Mouse (Mus musculus) ES-CJ7 (cell line): ENCODE results near the gene Kdm2b.
"Not testable (repeated sequence)": the region's sequence is repeated elsewhere in the genome, so short reads cannot be mapped to it uniquely, and the experiment has no call there.

Experiments used
- DNase-seq: peaks from one replicate; pipeline ENCODE4 v3.0.0; 2011; ENCODE audit warnings: low read depth, low spot score

Kdm2b gene

DNA sequence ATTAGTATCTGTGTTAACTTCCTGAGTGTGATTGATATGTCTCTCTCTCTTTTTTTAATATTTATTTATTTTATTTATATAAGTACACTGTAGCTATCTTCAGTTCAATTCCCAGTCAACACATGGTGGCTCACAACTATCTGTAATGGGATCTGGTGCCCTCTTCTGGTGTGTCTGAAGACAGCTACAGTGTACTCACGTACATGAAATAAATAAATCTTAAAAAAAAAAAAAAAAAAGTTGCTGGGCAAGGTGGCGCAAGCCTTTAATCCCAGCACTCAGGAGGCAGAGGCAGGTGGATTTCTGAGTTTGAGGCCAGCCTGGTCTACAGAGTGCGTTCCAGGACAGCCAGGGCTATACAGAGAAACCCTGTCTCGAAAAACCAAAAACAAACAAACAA lies 14.9 kb downstream of the Kdm2b start:
- DNase-seq = not testable (repeated sequence)

DNA sequence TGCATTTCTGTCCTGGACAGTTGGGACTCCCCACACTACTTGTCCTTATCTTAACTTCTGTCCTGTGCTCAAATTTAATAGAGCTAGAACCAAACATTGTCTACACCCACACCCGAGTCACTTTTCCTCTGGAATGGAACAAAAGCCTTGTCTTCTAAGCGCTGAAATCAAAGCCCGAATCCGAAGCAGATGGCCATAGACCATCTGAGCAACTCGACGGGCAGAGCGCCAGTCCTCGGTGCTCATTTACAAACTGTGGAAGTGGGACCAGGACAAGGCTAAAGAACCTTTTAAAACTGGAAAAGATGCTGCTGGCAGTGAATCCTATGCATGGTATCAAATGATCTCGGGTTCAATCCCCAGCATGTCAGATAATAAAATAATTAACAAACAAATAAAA lies 17.5 kb downstream of the Kdm2b start:
- no peak for DNase-seq

DNA sequence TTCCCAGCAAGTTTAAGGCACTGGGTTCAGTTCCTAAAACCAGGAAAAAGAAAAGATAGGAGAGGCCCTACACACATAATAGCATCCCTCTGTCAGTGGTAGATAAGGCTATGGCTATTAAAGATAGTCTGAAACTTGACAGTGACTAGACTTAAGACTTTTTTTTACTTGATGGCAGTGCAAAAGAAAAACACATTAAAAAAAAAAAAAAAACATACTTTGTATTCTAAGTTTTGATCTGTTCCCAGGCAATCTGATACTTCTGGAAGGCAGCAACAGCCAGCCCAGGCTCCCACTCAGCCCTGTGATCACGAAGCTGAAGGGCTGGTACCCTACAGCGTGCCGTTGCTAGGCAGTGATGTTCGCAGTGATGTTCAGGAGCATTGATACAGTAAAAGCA lies 18.2 kb downstream of the Kdm2b start:
- no peak for DNase-seq

DNA sequence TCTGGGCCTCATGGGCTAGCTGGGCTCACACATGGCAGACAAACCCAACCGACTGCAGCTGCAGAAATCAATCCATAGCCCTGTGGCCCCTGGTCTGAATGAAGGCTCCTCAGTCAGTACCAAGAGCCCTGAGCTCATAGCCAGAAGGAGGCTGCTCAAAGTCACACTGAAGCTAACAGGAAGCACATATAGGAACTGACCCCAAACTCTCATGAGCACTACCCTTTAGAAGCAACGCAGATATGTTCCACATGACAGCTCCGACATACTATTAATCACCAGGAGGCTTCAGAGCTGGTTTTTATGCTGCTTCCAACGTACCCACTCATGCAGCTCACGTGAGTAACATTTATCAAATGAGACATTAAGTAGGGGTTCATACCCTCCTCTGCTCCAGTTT lies 19.6 kb downstream of the Kdm2b start:
- DNase-seq = no peak

DNA sequence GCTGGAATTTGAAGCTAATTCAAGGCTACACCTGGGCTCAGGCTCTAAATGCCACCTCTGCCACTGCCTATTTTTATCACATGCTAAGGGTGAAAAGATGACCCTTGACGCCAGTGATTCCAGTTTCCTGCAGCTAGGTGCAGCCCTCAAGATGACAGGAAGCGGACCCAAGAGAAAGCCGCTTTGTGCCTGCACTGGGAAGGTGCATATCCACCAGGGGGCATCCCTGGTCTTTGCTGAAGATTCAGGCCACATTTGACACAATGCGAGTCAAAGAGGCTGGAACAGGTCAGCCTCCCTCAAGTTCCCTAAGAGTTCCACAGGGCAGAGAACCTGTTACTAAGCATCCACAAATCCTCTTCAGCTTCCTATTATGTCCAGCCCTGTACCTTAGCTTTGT lies 21.3 kb downstream of the Kdm2b start:
- DNase-seq = peak; percentile 84

DNA sequence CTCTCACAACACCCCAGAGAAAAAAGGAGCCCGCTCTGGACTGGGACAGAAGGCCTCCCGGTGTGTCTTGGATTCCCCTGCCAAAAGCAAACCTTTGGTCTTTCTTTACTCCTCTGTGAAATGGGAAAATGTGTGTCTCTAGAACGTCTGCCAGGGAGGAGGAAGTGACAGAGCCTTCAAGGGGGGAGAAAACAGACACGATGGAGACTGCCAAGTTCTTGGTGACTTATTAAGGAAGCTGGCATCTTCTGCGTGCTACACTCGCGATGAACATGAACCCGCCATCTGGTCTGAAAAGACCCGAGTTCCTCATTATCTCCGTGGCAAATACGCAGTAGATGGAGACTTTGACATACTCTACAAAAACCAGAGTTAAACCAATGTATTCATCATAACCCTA lies 24.2 kb downstream of the Kdm2b start:
- DNase-seq = no peak

DNA sequence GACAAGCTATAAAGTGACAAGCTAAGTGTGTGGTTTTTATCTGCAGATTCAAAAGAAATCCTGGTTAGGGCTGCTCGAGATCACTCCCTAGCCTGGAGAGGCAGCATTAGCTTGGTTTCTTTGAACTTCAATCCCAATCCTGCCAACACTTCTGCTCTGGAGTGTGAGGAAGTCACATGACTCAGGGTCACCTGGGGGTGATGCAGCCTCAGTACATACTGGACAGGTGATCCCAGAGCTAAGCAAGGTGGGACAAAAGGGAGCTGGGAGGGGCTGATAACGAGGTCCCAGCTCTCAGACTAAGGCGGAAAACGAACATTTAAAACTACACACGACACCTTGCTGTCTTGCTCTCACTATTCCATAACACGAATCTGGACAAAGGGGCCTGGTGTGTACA lies 24.8 kb downstream of the Kdm2b start:
- no peak for DNase-seq

DNA sequence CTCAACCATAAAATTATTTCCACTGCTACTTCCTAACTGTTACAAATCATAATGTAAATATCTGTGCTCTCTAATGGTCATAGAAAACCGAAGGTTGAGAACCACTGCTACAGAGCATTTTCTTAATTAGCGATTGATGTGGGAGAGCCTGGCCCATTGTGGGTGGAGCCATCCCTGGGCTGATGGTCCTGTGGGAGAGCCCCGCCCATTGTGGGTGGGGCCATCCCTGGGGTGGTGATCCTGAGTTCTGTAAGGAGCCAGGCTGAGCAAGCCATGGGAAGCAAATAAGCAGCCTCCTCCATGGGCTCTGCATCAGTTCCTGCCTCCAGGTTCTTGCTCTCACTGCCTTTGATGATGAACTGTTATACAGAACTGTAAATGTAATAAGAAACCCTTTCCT lies 27.7 kb downstream of the Kdm2b start:
- DNase-seq = peak; percentile 70

DNA sequence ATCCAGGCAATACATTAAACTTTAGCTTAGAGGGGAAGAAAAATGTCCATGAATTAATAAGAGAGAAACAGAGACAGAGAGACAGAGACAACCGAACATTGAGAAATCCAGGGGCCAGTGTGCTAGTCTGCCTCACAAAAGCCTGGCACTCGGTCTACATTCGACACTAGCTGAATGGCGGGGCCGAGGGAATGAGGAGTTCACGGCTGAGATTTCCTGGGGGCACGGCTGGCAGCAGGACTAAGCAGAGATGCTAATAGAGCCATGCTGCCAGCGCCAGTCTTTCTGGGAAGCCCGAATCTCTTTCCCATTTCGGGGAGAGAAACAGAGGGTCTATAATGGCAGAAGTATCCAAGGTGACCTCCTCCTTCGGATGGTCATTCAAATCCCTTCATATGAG lies 30.2 kb downstream of the Kdm2b start:
- no peak for DNase-seq

DNA sequence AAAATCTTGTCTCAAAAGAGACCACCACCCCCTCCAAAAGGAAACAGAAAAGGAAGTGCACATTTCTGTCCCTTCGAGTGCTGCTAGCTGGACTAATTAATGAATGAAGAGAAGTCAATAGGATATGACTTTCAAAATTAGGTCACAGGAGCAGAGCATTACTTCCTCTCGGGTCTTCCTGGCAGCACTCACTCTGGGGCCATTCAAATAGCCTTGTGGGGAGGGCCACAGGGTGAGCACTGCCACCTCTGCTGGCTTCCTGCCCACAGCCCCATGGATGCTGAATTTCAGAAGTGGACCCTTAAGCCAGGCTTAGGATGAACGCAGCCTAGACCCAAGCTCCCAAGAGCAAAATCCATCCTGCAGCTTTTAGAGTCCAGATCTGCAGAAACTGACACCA lies 33.6 kb downstream of the Kdm2b start:
- no peak for DNase-seq

DNA sequence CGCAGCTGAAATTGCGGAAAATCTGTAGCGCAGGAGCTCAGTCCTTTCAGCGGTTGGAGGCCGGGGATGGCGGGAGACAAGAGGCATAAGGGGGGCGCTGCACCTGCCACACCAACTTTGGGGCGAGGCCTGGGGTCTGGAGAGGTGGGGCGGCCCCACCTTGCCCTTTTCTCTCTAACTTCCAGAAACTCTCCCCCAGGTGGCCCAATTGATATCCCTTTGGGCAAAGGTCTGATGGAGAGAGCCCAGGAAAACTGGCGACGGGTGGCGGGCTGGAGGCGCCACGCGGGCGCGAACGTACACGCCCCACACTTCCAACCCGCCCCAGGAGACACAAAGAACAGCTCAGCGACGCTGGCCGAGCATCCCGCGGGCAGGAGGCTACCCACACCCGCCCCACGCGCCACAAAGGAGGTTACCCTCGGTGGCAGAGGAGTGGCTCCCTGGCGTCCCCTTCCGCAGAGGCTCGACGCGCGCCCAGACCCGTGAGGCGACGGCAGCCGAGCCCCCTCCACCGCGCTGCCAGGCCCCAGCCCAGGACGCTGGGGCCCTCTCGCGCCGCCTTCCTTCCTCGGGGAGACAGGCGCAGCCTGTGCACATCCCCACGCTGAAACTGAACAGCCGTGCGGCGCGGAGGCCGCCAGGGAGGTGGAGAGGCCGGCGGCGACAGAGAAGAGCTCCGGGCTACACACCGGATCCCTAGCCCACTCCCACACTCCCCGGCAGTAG lies 37.5 kb downstream of the Kdm2b start:
- DNase-seq = no peak

DNA sequence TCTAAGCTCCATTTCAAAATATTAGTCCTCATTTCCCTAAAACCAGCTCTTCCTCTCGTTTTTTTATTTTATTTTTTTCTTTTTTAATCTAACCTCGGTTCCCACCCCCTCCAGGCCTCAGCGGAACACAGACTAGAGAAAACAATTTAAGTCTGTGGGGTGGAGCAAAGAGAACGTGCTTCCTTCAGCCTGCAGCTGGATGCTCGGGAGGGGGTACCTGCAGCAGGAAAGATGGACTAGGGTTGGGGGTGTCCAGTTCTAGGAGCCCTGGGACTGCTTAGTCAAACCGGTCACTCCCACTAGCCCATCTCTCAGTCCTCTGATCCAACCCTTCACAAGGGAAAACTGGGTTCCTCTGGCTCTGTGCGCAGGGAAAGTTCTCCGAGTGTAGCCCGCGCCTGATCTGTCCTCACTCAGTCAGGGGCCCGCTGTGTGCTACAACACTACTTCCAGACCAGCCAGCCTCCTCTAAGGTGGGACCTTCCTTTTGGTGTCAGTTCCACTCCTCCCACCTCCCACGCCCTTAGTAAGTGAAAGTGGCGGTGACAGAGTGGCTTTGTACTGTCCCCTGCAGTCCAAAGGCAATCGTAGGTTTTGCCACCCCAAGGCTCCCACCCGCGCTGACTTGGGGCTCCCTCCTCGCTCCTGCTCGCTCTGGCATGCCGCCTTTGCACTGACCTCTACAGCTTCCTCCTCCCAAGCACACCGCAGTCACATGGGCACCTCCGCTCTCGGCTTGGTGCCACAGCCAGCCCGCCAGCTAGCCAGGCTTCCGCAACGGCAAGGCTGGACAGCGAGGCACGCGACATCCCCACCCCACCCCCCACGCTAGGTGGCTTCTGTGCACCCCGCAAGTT lies 38.3 kb downstream of the Kdm2b start:
- peak; percentile 35 for DNase-seq

DNA sequence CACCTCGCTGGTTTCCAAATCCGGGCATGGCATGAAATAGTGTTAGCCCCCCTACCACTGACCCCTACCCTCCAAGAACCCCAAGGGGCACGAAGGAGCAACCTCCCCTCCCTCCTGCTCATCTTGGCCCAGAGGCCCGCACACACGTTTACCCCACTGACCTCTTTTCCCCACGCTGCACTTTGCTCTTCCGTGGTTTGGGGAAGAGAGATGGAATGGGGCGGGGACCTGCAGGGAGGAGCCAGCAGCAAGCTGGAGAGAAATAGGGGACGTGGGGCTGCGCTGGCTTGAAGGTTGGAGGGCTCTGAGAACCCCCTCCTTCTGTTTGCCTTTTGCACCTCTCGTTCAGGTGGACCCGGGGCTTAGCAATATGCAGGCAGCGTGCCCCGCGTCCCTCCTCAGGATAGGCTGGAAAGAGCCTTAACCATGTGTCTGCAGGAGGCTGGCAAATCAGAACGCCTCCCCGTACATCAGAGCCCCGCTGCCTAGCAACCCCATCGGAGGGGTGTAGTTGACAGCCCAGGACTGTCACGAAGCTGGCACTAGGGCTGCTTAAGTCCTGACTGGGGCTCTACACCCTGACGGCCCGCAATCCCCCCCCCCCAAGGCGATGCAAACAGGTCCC lies 39.2 kb downstream of the Kdm2b start:
- DNase-seq = peak; percentile 42

DNA sequence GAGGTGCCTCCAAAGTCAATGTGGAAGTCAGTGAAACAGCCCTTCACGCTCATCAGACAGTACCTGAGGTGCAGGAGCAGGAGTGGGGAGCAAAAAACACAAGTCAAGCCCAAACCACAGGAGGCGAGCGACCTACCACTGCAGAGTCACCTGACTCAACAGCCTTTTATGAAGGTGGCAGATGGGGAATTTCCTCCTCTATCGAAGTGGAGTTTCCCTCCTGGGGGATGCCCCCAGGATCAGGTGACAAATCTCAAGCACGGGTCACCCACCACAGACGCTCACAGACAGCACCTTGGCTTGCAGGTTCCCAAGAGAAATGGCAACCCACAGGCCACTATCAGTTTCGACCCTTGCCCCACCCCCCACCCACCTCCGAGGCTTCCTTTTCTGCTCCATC lies 40.5 kb downstream of the Kdm2b start:
- no peak for DNase-seq

DNA sequence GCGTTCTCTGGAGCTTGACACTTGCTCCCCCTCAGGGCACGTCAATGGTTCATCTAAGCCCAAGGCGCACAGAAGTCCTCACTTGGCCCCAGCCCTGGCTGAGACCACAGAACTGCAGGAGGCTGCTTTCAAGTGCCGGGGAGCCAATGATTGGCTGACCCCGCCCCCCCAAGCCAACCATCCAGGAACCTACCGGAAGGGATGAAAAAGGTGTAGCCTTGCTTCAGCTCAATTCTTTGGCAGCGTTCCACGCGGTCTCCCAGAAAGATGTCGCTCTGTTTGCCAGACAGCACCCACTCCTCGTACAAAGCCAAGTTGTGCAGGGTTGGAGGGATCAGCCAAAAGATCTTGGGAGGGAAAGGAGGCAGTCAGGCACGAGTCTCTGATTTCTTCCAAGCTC lies 42.1 kb downstream of the Kdm2b start:
- no peak for DNase-seq

DNA sequence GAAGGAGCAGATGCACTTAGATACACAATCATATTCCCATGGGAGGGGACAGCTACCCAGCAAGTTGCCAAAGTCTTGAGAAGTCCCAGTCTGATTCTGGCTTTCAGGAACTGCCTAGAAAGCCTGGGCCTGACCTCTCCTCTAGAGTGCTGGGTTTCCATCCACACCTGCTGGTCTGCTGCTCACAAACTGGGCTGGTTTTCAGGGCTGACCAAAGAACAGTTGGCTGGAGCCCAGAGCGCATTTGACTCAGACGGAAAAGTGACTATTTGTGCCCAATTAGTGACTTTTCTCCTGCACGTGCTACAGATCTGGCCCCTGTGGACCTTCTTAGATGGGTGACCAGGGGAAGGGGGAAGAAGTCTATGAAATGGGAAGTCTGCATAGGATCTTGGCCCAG lies 50.9 kb downstream of the Kdm2b start:
- DNase-seq = no peak

DNA sequence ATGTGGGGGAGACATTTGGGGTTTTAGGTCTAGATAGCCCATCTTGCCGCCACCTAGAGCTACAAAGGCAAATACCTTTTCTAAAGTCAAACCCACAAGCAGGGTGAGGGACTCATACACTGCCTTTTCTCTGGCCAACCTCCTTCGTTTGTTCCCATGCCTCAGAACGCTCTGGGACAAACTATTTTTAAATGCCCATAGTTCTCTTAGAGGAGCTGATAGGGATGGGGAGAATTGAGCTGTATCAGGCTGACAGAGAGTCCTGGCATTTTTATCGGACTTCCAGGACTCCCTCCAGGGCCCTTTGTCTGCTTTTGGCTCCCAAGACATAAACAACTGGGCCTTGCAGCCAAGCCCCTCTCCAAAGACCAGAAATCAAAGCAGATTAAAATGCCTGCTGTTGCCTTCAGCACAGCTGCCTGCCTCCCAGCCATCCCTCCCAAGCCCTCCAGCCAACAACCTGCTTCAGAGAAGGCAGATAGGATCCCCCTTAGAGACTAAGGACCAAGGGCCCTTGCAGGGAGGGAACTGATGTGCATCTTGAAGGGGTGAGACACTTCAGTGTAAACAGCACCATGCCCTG lies 51.6 kb downstream of the Kdm2b start:
- no peak for DNase-seq

DNA sequence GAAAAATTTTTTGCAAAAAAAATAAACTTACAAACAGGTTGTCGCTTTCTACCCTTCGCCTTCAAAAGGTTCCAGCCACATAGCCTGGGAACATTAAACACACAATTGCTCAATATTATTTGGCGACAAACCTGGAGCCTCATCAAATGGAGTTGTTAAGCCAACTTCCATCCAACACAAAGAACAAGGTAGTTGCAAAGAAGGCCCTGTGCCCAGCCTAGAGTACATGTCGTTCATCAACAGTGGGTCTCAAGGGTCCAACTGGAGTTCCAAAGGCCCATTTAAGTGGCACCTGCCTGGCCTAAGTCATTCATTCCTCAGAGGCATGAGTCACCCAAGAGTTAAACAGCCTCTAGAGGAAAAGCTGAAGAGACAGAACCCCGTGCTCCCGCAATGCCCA lies 52.6 kb downstream of the Kdm2b start:
- DNase-seq = no peak

DNA sequence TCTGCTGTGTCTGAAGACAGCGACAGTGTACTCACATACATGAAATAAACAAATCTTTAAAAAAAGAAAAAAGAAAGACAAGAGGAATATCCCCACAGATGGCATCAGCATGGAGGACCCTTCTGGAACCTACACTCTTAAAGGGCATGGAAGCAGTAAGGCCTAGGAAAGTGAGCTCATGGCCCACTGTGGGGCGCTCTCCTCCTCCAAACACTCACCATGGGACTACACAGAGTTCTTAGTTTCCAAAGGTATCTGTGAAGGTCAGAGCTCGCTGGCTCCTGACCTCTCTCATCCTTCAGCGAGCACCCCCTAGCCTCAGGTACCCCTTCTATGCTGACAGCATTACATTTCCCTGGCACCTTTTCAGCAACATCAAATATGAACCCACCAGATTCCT lies 53.8 kb downstream of the Kdm2b start:
- DNase-seq = peak; percentile 63

DNA sequence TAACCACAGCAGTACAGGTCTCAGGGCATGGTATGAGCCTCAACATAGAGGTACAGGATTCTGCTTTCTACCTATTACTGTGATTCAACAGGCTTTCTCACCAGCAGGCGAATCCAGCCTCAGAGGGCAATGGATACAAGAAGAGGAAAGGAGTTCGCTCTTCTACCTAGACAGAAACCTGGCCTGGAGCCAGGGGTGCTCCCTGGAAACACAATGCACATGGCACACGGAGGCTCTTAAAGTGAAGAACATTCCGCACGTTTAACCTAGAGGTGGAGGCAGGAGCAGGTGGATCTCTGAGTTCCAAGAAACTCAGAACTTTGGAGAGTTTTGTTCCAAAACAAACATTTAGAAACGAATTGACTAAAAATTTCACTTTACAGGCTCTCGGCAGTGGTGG lies 58.6 kb downstream of the Kdm2b start:
- no peak for DNase-seq

DNA sequence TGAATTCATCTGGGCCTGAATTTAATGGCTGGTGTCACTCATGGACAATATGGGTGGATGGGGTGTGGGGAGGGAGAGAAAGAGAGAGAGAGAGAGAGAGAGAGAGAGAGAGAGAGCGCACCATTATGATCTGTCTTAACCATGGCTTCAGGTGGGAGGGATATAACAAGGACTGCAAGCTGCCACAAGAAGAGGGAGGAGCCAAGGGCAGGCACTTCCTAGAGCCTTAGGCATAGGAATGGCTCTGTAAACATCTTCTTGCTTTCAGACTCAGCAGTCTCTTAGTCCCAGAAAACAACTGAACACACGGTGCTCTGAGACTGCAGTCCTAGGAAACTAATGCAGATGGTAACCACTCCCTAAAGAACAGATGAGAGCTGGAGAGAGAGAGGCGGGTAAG lies 61.3 kb downstream of the Kdm2b start:
- DNase-seq = peak; percentile 67

DNA sequence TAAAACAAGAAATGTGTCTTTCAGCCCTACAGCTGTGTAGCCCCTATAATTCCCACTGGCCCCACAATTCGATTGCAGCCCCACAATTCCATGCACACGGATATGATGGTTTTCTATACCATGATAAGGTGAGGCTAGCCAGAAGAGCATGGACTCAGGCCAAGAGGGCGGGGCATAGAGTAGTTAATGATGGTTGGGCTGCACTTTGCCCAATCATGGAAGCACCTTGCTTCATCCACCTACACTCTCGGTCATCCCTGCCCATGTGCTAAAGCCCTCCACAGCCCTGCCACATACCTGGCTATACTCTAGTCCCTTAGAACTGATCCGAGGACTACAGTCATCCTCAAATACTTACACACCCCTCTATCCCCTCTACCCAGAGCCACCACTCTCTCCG lies 61.9 kb downstream of the Kdm2b start:
- DNase-seq = peak; percentile 62
